Mouse (Mus musculus) G1E (cell line): ENCODE measurements around the gene Bend6.

Experiments used
- CTCF ChIP-seq: IDR thresholded peaks from 2 replicates; pipeline ENCODE4 v1.5.1; 2012; ENCODE audit warnings: low read depth, low read length, inconsistent platforms, mixed read lengths
- POLR2AphosphoS5 ChIP-seq: IDR thresholded peaks from 2 replicates; pipeline ENCODE4 v1.6.1; 2012; ENCODE audit warnings: low read depth, low read length, inconsistent platforms; ENCODE audit not compliant: insufficient replicate concordance
- TAL1 ChIP-seq: conservative IDR thresholded peaks from 2 replicates; pipeline ENCODE4 v1.6.1; 2012; ENCODE audit warnings: low read depth, low read length, inconsistent platforms, mixed read lengths

DNA sequence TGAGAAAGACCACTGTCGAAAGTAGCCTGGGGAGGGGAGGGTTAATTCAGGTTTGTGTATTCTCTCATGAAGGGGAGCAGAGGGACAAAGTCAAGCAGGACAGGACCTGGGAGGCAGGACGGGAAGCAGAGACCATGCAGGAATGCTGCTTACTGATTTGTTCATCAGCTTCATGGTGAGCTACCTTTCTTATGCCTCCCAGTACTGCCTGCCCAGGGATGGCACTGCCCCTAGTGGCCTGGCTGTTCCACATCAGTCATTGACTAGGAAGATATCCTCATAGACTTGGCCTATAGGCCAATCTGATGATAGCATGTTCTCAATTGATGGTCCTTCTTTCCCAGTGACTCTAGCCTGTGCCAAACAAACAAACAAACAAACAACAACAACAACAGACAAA is 36.3 kb upstream of the Bend6 start:
- TF ChIP-seq CTCF (no peak), POLR2AphosphoS5 (no peak), TAL1 (no peak)
